Mouse (Mus musculus): ENCODE results near the gene Ostm1. TPM values are rescaled to one million over a fixed set of nuclear protein-coding genes. Genes with fewer than 3 reads are reported as not detected.

The Ostm1 gene
- polyA plus RNA-seq, 1 experiment from 2014 or later: 13.0 TPM

DNA sequence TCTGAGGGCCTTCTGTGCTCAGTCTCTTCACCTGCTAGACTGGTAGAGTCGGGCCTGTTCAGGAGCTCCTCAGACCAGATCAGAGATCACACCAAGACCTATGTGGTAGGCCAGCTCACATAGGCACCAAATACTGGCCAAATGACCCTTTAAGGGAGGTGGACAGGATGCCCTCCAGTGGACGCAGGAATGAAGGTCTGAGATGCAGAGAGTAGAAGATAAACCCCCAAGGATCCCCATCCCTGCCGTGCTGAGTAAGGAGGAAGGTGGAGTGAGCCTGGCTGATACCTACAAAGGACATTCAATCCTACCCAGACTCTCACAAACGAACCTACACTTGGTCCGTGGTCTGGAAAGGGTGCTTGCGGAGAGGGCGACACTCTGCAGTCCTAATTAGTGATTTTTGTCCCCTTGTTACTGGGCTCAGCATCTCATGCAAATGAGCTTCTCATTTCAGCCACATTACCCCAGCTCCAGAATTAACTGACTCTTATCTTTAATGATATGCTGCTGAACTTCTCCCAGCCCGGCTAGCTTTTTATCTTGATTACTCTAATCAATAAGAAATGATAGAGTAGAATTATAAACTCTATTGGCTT, 50.6 kb downstream of the Ostm1 start:
- WGBS: under 1% methylated on average over 8 of the region's 8 CpGs
- no peak for ATAC-seq (ENCODE audit: insufficient number of reproducible peaks, low FRiP score, low TSS enrichment, low read depth)
- Histone ChIP-seq H3K9me3 (no peaks in the 10 kb centered on the region), H3K9ac (no peak overlapping the region), H3K4me3 (no peak overlapping the region), H3K4me2 (no peak overlapping the region), H3K36me3 (no peaks in the 10 kb centered on the region), H3K27me3 (peaks cover 90% of the 10 kb centered on the region), H3K4me1 (peaks cover 43% of the 10 kb centered on the region), H3K27ac (no peak overlapping the region)

DNA sequence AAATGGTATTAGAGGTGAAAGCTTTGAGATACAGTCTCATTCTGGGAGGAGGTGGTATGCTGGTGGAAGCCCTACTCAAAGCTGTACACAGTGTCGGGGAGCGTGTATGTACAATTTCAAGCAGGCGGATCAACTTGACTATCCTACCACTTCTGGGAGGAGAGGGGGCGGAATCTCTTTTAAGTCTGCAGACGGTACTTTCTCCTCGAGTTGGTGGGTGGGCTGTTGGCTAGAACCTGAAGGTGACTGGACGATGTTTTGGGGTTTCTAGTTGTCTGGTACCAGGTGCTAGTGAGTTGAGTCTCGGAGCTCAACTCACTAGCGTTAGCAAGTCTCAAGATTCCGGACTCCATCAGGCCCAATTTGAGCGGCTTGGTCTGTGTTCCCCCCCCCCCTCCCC, 51.4 kb downstream of the Ostm1 start:
- Histone ChIP-seq H3K9me3 (no peaks in the 10 kb centered on the region), H3K4me3 (peak overlapping the region; percentile 25; the same call in 1 of the 2 replicates), H3K27me3 (peaks cover 84% of the 10 kb centered on the region), H3K36me3 (no peaks in the 10 kb centered on the region), H3K4me2 (0 out of 2 replicates have a peak overlapping the region, but pooled peaks have one; percentile 41), H3K9ac (no peak overlapping the region), H3K4me1 (peaks cover 43% of the 10 kb centered on the region), H3K27ac (no peak overlapping the region)
- ATAC-seq (ENCODE audit: insufficient number of reproducible peaks, low FRiP score, low TSS enrichment, low read depth): no peak
- WGBS: 3% methylated on average over 11 of the region's 11 CpGs

DNA sequence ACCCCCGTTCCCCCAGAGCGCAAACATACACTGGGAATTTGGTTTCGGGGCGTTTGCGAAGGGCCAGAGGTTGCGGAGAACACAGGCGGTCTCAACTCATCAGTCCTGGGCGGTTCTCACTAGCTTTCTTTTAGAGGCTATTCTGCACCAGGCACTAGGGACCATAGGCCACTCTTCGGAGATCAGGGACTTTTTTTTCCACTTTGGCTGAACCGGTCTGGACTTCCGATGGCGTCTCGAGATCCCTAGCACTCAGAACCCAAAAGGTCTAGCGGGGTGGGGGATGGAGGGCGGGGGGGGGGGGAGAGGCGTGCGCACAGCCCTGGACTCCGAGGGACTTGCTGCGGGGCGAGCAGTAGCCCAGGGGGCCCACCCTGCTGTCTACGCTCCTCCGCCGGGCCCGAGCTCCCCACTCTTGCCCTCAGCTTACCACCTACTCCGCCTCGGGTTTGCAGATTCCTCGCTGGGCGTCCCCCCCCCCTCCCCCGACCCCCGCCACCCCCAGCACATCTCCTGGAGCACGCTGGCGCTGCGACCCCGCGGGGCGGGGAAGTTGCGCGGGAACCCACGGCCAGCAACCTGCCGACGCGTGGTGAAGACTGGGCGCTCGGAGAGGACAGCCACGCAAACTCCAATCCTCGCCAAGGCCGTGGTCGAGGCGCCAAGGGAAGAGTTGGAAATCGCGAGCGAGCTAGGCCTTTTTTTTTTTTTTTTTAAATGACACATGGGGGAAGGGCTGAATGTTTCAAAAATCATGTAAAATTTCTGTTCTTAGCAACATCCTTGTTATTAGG, 52.1 kb downstream of the Ostm1 start:
- 1% methylated on average over 44 of the region's 52 CpGs for WGBS
- no peaks in the 10 kb centered on the region for H3K36me3 ChIP-seq
- H3K9me3 ChIP-seq: no peaks in the 10 kb centered on the region
- no peak overlapping the region for H3K9ac ChIP-seq
- peak overlapping the region; percentile 25 for H3K4me3 ChIP-seq
- H3K4me2 ChIP-seq: peak overlapping the region; percentile 41
- H3K27me3 ChIP-seq: peaks cover 79% of the 10 kb centered on the region
- no peak for ATAC-seq (ENCODE audit: insufficient number of reproducible peaks, low FRiP score, low TSS enrichment, low read depth)
- peaks cover 43% of the 10 kb centered on the region for H3K4me1 ChIP-seq
- no peak overlapping the region for H3K27ac ChIP-seq

DNA sequence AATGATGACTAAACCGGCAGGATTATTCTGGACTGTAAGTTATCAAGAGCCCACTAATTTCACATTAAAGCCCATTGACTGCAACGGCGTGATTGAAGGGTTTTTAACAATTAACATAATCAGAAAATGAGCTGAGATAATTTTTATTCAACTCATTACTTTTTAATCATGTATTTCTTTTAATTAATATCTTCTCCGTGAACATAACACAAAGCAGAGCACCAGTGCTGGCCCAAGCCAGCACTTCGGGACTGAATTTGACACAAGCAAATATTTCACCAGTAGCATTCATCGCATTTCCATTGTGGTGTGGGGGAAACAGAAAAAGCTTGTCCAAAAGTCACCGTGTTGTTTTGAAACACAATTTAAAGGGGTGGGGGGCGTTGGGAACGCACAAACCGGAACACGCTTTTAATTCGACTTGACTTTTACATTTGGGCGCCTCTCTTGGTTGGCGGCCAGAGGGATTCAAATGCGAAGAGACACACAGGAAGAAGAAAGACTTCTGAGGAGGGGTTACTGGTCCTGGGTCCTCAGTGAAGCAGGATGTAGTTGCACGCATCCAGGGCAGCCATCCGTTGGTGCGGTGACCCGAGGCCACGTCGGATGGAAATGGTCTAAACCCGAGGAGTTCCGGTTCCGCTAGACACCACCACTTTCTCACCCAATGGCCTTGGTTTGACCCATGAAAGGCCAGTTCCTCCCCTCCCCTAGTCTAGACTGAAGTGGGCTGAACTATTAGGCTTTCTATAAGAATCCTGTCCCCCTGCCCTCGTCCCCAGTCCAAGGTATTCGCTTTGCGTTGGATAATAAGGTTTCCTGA, 52.9 kb downstream of the Ostm1 start:
- peak overlapping the region; percentile 27 for H3K4me2 ChIP-seq
- H3K27ac ChIP-seq: no peak overlapping the region
- no peak for ATAC-seq (ENCODE audit: insufficient number of reproducible peaks, low FRiP score, low TSS enrichment, low read depth)
- no peak overlapping the region for H3K9ac ChIP-seq
- no peaks in the 10 kb centered on the region for H3K36me3 ChIP-seq
- H3K27me3 ChIP-seq: peaks cover 70% of the 10 kb centered on the region
- H3K4me3 ChIP-seq: peak overlapping the region; percentile 18
- 4% methylated on average over 27 of the region's 27 CpGs for WGBS
- no peaks in the 10 kb centered on the region for H3K9me3 ChIP-seq
- peaks cover 42% of the 10 kb centered on the region for H3K4me1 ChIP-seq

DNA sequence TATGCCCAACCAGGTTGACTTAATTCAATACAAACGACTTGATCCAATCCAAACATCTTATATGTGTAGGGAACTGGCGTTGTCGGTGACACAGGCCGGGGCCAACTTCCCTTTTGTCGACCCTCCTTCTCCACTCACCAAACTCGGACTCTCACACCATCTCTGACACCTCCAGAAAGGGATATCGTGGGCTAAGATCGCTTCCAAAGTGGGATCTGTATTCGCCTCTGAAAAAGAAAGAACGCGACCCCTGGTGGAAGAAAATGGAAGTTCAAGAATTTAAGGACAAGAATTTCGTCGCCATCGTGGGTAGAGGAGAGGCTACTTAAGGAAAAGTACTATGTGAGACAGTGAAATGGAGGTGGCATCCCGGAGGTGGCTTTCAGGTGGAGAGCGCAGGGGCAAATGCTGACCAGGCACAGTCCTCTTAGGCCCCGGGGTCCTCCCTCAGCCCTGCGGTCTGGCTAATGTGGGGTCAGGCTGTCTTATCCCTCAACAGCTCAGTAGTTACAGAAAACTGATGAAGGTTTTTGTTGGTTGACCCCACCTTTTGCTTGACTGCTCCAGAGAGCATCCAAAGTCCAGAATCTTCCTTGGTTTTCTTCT, 53.7 kb downstream of the Ostm1 start:
- no peaks in the 10 kb centered on the region for H3K36me3 ChIP-seq
- no peak overlapping the region for H3K27ac ChIP-seq
- no peaks in the 10 kb centered on the region for H3K9me3 ChIP-seq
- ATAC-seq (ENCODE audit: insufficient number of reproducible peaks, low FRiP score, low TSS enrichment, low read depth): no peak
- H3K9ac ChIP-seq: no peak overlapping the region
- WGBS: 6% methylated on average over 18 of the region's 18 CpGs
- peaks cover 34% of the 10 kb centered on the region for H3K4me1 ChIP-seq
- H3K4me3 ChIP-seq: peak overlapping the region; percentile 18; the same call in 1 of the 2 replicates
- peak overlapping the region; percentile 27 for H3K4me2 ChIP-seq
- H3K27me3 ChIP-seq: peaks cover 63% of the 10 kb centered on the region

DNA sequence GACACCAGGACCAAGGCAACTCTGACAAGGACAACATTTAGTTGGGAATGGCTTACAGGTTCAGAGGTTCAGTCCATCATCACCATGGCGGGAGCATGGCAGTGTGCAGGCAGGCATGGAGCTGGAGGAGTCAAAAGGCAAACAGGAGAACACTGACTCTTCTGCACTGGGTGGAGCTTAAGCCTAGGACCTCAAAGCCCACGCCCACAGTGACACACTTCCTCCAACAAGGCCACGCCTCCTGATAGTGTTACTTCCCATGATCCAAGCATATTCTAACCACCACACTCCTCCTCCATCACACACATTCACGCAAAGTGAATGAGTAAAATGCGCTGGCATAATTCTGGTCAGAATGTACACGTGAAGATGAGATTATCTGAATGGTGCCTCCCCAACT, 56.2 kb downstream of the Ostm1 start:
- Histone ChIP-seq H3K27ac (no peak overlapping the region), H3K9ac (no peak overlapping the region), H3K4me3 (no peak overlapping the region), H3K27me3 (peaks cover 38% of the 10 kb centered on the region), H3K36me3 (no peaks in the 10 kb centered on the region), H3K9me3 (no peaks in the 10 kb centered on the region), H3K4me1 (peaks cover 17% of the 10 kb centered on the region), H3K4me2 (no peak overlapping the region)
- ATAC-seq (ENCODE audit: insufficient number of reproducible peaks, low FRiP score, low TSS enrichment, low read depth): no peak
- 85% methylated on average over 6 of the region's 6 CpGs for WGBS

DNA sequence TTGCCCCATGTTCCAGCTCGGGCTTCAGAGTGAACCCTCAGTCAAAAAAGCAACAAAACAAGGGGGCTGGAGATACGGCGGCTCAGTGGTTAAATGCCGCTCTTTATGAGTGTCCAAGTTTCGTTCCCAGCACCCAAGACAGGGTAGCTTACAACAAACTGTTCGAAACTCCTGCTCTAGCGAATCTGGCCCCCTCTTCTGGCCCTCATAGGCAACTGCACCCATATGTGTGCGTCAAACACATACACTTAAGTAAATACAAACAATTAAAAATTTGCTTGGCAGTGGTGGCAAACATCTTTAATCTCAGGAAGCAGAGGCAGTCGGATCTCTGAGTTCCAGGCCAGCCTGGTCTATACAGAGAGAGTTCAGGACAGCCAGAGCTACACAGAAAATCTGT, 60.0 kb downstream of the Ostm1 start:
- ATAC-seq (ENCODE audit: insufficient number of reproducible peaks, low FRiP score, low TSS enrichment, low read depth): no peak
- H3K27ac ChIP-seq: no peak overlapping the region
- no peak overlapping the region for H3K4me3 ChIP-seq
- no peaks in the 10 kb centered on the region for H3K36me3 ChIP-seq
- H3K27me3 ChIP-seq: 0 out of 2 replicates have a peak, but pooled peaks cover 4% of the 10 kb centered on the region
- no peaks in the 10 kb centered on the region for H3K4me1 ChIP-seq
- H3K9me3 ChIP-seq: no peaks in the 10 kb centered on the region
- H3K9ac ChIP-seq: no peak overlapping the region
- WGBS: 83% methylated on average over 9 of the region's 9 CpGs
- H3K4me2 ChIP-seq: no peak overlapping the region

DNA sequence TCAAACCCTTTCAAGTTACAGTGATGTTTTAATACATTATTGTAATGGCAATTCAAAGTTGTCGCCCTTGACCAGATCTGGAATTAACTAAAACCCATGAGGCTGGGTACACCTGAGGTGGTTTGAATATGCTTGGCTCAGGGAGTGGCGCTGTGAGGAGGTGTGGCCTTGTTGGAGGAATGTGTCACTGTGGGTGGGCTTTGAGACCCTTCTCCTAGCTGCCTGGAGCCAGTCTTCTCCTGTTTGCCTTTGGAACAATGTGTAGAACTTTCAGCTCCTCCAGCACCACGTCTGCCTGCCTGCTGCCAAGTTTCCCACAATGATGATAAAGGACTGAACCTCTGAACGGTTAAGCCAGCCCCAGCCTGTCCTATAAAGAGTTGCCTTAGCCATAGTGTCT, 62.7 kb downstream of the Ostm1 start:
- no peaks in the 10 kb centered on the region for H3K9me3 ChIP-seq
- no peaks in the 10 kb centered on the region for H3K36me3 ChIP-seq
- WGBS: 47% methylated on average over 4 of the region's 4 CpGs

DNA sequence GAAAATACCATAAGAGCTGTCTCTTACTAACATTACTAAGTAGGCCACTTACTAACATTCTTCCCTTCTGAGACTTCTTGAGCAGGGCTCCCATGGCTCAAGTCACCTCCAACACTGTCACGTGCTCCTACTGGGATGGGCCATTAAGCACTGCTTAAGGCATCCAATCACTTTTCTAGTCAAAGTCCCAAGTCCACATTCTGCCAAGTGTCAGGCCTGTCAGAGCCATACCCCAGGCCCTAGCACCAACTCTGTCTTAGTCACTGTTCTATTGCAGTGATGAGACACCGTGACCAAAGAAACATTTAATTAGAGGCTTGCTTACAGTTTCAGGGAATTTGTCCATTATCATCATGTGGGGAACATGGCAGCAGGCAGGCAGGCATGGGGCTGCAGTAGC, 78.3 kb downstream of the Ostm1 start:
- no peak overlapping the region for H3K4me2 ChIP-seq
- H3K9me3 ChIP-seq: no peaks in the 10 kb centered on the region
- no peaks in the 10 kb centered on the region for H3K4me1 ChIP-seq
- H3K27ac ChIP-seq: no peak overlapping the region
- ATAC-seq (ENCODE audit: insufficient number of reproducible peaks, low FRiP score, low TSS enrichment, low read depth): no peak
- H3K9ac ChIP-seq: no peak overlapping the region
- 88% methylated on average over 2 of the region's 2 CpGs for WGBS
- H3K27me3 ChIP-seq: no peaks in the 10 kb centered on the region
- H3K4me3 ChIP-seq: no peak overlapping the region
- H3K36me3 ChIP-seq: no peaks in the 10 kb centered on the region

More for the DNA sequence above, 62.7 kb downstream of the Ostm1 start:
- H3K9ac ChIP-seq: no peak overlapping the region
- H3K4me1 ChIP-seq: no peaks in the 10 kb centered on the region
- H3K27ac ChIP-seq: no peak overlapping the region
- no peak overlapping the region for H3K4me3 ChIP-seq
- no peak overlapping the region for H3K4me2 ChIP-seq
- ATAC-seq (ENCODE audit: insufficient number of reproducible peaks, low FRiP score, low TSS enrichment, low read depth): no peak
- no peaks in the 10 kb centered on the region for H3K27me3 ChIP-seq

DNA sequence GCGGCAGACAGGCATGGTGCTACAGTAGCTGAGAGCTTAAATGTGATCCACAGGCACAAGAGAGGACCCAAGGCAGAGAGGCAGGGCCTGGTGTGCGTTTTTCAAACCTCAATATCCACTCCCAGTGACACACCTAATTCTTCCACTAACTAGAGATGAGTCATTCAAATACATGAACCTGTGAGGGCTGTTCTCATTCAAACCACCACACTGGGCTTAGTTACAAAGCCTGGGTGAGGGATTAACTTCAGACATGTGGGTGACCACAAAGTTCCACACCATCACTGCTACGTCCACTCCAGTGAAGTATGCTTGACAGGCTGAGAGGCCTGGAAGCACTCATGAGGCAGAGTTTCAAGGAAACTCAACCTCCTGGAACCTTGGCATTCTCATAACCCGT, 86.3 kb downstream of the Ostm1 start:
- no peaks in the 10 kb centered on the region for H3K27me3 ChIP-seq
- ATAC-seq (ENCODE audit: insufficient number of reproducible peaks, low FRiP score, low TSS enrichment, low read depth): no peak
- no peaks in the 10 kb centered on the region for H3K9me3 ChIP-seq
- no peak overlapping the region for H3K4me2 ChIP-seq
- no peak overlapping the region for H3K4me3 ChIP-seq
- H3K9ac ChIP-seq: no peak overlapping the region
- H3K27ac ChIP-seq: no peak overlapping the region
- H3K4me1 ChIP-seq: no peaks in the 10 kb centered on the region
- 82% methylated on average over 4 of the region's 4 CpGs for WGBS
- H3K36me3 ChIP-seq: no peaks in the 10 kb centered on the region

DNA sequence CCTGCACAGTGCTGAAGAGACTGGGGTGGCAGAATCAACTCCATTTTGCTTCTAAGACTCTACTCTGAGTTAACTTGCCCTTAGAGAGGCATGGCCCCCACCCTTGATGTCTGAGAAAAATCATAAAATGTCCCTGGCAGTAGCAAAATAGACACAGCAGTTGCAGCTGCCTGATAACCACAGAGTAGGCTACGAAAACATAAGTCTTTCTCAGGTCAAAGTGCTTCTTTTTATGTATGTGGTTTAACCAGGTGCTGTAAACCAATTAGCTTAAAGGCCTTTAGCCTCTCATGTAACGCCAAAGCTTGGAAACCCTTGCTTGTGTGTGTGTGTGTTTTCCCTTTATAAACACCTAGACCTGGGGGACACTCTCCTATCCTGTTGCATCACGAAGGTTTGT, 89.2 kb downstream of the Ostm1 start:
- WGBS: 57% methylated on average over 3 of the region's 3 CpGs
- ATAC-seq (ENCODE audit: insufficient number of reproducible peaks, low FRiP score, low TSS enrichment, low read depth): no peak
- H3K27me3 ChIP-seq: no peaks in the 10 kb centered on the region

More for the DNA sequence above, 89.2 kb downstream of the Ostm1 start:
- H3K27ac ChIP-seq: no peak overlapping the region
- no peaks in the 10 kb centered on the region for H3K4me1 ChIP-seq
- H3K9ac ChIP-seq: no peak overlapping the region
- no peak overlapping the region for H3K4me2 ChIP-seq
- H3K36me3 ChIP-seq: no peaks in the 10 kb centered on the region
- no peak overlapping the region for H3K4me3 ChIP-seq
- H3K9me3 ChIP-seq: no peaks in the 10 kb centered on the region

Data from limb, embryonic 15.5 days (tissue).